8 mouse cellular contexts compared by ENCODE assay signal in genomic region chr6:85936508-85937465, GRCm38 (mm10). TPM values are rescaled to one million over a fixed set of nuclear protein-coding genes. Genes with fewer than 3 reads are reported as not detected.
DNase-seq lines count a peak whose midpoint lies in the region; ATAC-seq and TF ChIP-seq lines count a peak whose summit lies in the region.
"Not testable (repeated sequence)": the region's sequence is repeated elsewhere in the genome, so short reads cannot be mapped to it uniquely, and the experiment has no call there.

No protein-coding gene starts in this region.

- not testable (repeated sequence) for H3K9me3 ChIP-seq in hindbrain, postnatal 0 days (ENCODE audit: low read length)

- H3K79me2 ChIP-seq in macrophage (ENCODE audit: inconsistent target): not testable (repeated sequence)

- peak; percentile 91 for DNase-seq in gastrocnemius, adult 2 months
- peak; percentile 83 for DNase-seq in hindbrain, postnatal 0 days (ENCODE audit: low spot score)
- peak; percentile 79 to 84 for DNase-seq in left cerebral cortex, adult 2 months (ENCODE audit: extremely low spot score in 1 of 2, low spot score in 2 of 2)
- DNase-seq in right cerebral cortex, adult 18-20 months: peak; percentile 83
- DNase-seq in urinary bladder, adult 2 months (ENCODE audit: low spot score): peak; percentile 83

- H3K4me3 ChIP-seq in gastrocnemius, adult 2 months: peak overlapping the region; percentile 85
- peak overlapping the region; percentile 41 for H3K4me3 ChIP-seq in hindbrain, postnatal 0 days (ENCODE audit: low read length)
- H3K4me3 ChIP-seq in left cerebral cortex, adult 2 months: peak overlapping the region; percentile 60
- H3K4me3 ChIP-seq in macrophage (ENCODE audit: inconsistent target): peak overlapping the region; percentile 35

- TF ChIP-seq CTCF in gastrocnemius, adult 2 months (IDR thresholded peaks at IDR 0.05): peak; percentile 74
- peak; percentile 49 for TF ChIP-seq CTCF in hindbrain, postnatal 0 days (IDR thresholded peaks at IDR 0.05; ENCODE audit: low read depth)
- TF ChIP-seq CTCF in left cerebral cortex, adult 2 months (IDR thresholded peaks at IDR 0.05): peak; percentile 68

- peak overlapping the region; percentile 93 for H3K27ac ChIP-seq in gastrocnemius, adult 2 months
- H3K27ac ChIP-seq in hindbrain, postnatal 0 days: peak overlapping the region; percentile 63; the same call in 1 of the 2 replicates
- H3K27ac ChIP-seq in left cerebral cortex, adult 2 months: peak overlapping the region; percentile 76
- peak overlapping the region; percentile 37 for H3K27ac ChIP-seq in macrophage

- H3K4me2 ChIP-seq in hindbrain, postnatal 0 days (ENCODE audit: low read depth, low read length): peak overlapping the region; percentile 55

- intact Hi-C loops in gastrocnemius, adult 2 months (cut with DNase I): loop anchor here (1.0 to 5.0 kb wide), 2 partner anchors 25 to 71 kb away; partner anchors contain the start of gene Dusp11
- intact Hi-C loops in left cerebral cortex, adult 2 months (cut with DNase I): loop anchor here (1.0 kb wide), 1 partner anchor 68 kb away; no protein-coding TSS in a partner anchor

- H3K27me3 ChIP-seq in hindbrain, postnatal 0 days (ENCODE audit: insufficient read depth, low read length): not testable (repeated sequence)

- peak overlapping the region; percentile 44; the same call in 1 of the 2 replicates for H3K9ac ChIP-seq in hindbrain, postnatal 0 days (replicated peaks; ENCODE audit: low read length)

- H3K36me3 ChIP-seq in hindbrain, postnatal 0 days (ENCODE audit: insufficient read depth, low read length); macrophage (ENCODE audit: inconsistent target): not testable (repeated sequence)

- ATAC-seq in activated CD4-positive, CD25-positive, alpha-beta regulatory T cell, adult 4 months: peak; percentile 86
- peak; percentile 95 for ATAC-seq in common myeloid progenitor, adult 5-6 weeks (replicated peaks; ENCODE audit: low read depth, poor library complexity, severe bottlenecking)
- ATAC-seq in hindbrain, postnatal 0 days: peak; percentile 97

- 1% methylated on average over 40 of the region's 50 CpGs for WGBS in hindbrain, postnatal 0 days
- under 1% methylated on average over 43 of the region's 50 CpGs for WGBS in macrophage (ENCODE audit: missing documents)

- not testable (repeated sequence) for H3K4me1 ChIP-seq in hindbrain, postnatal 0 days (ENCODE audit: insufficient read depth, low read length)

RNA-seq across cellular contexts. Expression of gene Nat8f1, which starts 21.3 kb away (rescaled TPM):
- 10 to 100 TPM; 11.3 to 11.6 TPM for polyA plus RNA-seq in activated CD4-positive, CD25-positive, alpha-beta regulatory T cell, adult 4 months (2017; shearing (Covaris generic))
- total RNA-seq in common myeloid progenitor, adult 5-6 weeks (2017): 4.1 and 4.9 TPM in 2 replicates
- 1 to 10 TPM in 1 of 2 experiments, under 1 TPM in 1; 0.97 to 2.2 TPM for total RNA-seq in gastrocnemius, adult 2 months (2021)
- 15.8 and 62.8 TPM in 2 replicates for total RNA-seq in hindbrain, postnatal 0 days (2014; rRNA removed)
- polyA plus RNA-seq in hindbrain, postnatal 0 days (2015; fragmentation: Nextera tagmentation; extraction: Ambion mirVana): 20.7 and 20.8 TPM in 2 replicates
- 10 to 100 TPM; 25.6 to 27.9 TPM for total RNA-seq in left cerebral cortex, adult 2 months (2021)
- 1 to 10 TPM in 23 of 26 experiments, not detected in 3; 1.4 to 9.9 (median 5.1) TPM for total RNA-seq in macrophage (2018; cell fraction: chromatin; rRNA removed)
- total RNA-seq in macrophage (2018; cell fraction: cytosol; rRNA removed): 1 to 10 TPM in 25 of 26 experiments, under 1 TPM in 1; 0.89 to 5.1 (median 2.2) TPM
- total RNA-seq in macrophage (2018; cell fraction: nucleus; rRNA removed): 10 to 100 TPM in 3 of 26 experiments, 1 to 10 TPM in 23; 1.2 to 12.2 (median 5.2) TPM
- 0.87 to 3.0 TPM (median 0.91 TPM) in 3 replicates for polyA plus RNA-seq in macrophage (2018)
- 12.5 and 17.4 TPM in 2 replicates for polyA plus RNA-seq in urinary bladder, adult 2 months (2012; rRNA removed)

RNA-seq across cellular contexts. Expression of gene Dusp11, which starts 24.7 kb away (rescaled TPM):
- 100 to 1,000 TPM; 223 to 225 TPM for polyA plus RNA-seq in activated CD4-positive, CD25-positive, alpha-beta regulatory T cell, adult 4 months (2017; shearing (Covaris generic))
- total RNA-seq in common myeloid progenitor, adult 5-6 weeks (2017): 41.9 and 69.4 TPM in 2 replicates
- total RNA-seq in gastrocnemius, adult 2 months (2021): 10 to 100 TPM; 29.2 to 36.5 TPM
- 57.9 and 60.6 TPM in 2 replicates for total RNA-seq in hindbrain, postnatal 0 days (2014; rRNA removed)
- polyA plus RNA-seq in hindbrain, postnatal 0 days (2015; fragmentation: Nextera tagmentation; extraction: Ambion mirVana): 31.6 TPM in 2 replicates
- total RNA-seq in left cerebral cortex, adult 2 months (2021): 10 to 100 TPM; 78.1 to 88.9 TPM
- 100 to 1,000 TPM; 152 to 430 (median 238) TPM for total RNA-seq in macrophage (2018; cell fraction: chromatin; rRNA removed)
- 10 to 100 TPM; 24.4 to 42.7 (median 32.7) TPM for total RNA-seq in macrophage (2018; cell fraction: cytosol; rRNA removed)
- total RNA-seq in macrophage (2018; cell fraction: nucleus; rRNA removed): 100 to 1,000 TPM; 118 to 346 (median 159) TPM
- 32.2 to 44.7 TPM (median 38.9 TPM) in 3 replicates for polyA plus RNA-seq in macrophage (2018)
- polyA plus RNA-seq in urinary bladder, adult 2 months (2012; rRNA removed): 80.6 and 95.1 TPM in 2 replicates

RNA-seq across cellular contexts. Expression of gene Tprkb, which starts 25.1 kb away (rescaled TPM):
- polyA plus RNA-seq in activated CD4-positive, CD25-positive, alpha-beta regulatory T cell, adult 4 months (2017; shearing (Covaris generic)): 10 to 100 TPM; 50.0 to 63.1 TPM
- total RNA-seq in common myeloid progenitor, adult 5-6 weeks (2017): 54.6 and 74.5 TPM in 2 replicates
- total RNA-seq in gastrocnemius, adult 2 months (2021): 10 to 100 TPM; 17.0 to 18.7 TPM
- 33.0 and 56.6 TPM in 2 replicates for total RNA-seq in hindbrain, postnatal 0 days (2014; rRNA removed)
- polyA plus RNA-seq in hindbrain, postnatal 0 days (2015; fragmentation: Nextera tagmentation; extraction: Ambion mirVana): 61.4 and 63.6 TPM in 2 replicates
- 10 to 100 TPM; 52.3 to 54.3 TPM for total RNA-seq in left cerebral cortex, adult 2 months (2021)
- 10 to 100 TPM in 15 of 26 experiments, 1 to 10 TPM in 10, under 1 TPM in 1; 0.37 to 37.5 (median 13.1) TPM for total RNA-seq in macrophage (2018; cell fraction: chromatin; rRNA removed)
- 10 to 100 TPM in 25 of 26 experiments, 1 to 10 TPM in 1; 8.5 to 30.0 (median 21.5) TPM for total RNA-seq in macrophage (2018; cell fraction: cytosol; rRNA removed)
- 10 to 100 TPM in 15 of 26 experiments, 1 to 10 TPM in 11; 3.6 to 41.9 (median 12.0) TPM for total RNA-seq in macrophage (2018; cell fraction: nucleus; rRNA removed)
- 20.6 to 22.8 TPM (median 21.2 TPM) in 3 replicates for polyA plus RNA-seq in macrophage (2018)
- polyA plus RNA-seq in urinary bladder, adult 2 months (2012; rRNA removed): 34.5 and 35.2 TPM in 2 replicates

RNA-seq across cellular contexts. Expression of gene Nat8f4, which starts 32.1 kb away (rescaled TPM):
- 1 to 10 TPM; 7.3 to 7.7 TPM for polyA plus RNA-seq in activated CD4-positive, CD25-positive, alpha-beta regulatory T cell, adult 4 months (2017; shearing (Covaris generic))
- total RNA-seq in common myeloid progenitor, adult 5-6 weeks (2017): 1.6 TPM in 2 replicates
- under 1 TPM; 0.15 to 0.28 TPM for total RNA-seq in gastrocnemius, adult 2 months (2021)
- total RNA-seq in hindbrain, postnatal 0 days (2014; rRNA removed): 4.9 and 6.7 TPM in 2 replicates
- 5.9 and 6.0 TPM in 2 replicates for polyA plus RNA-seq in hindbrain, postnatal 0 days (2015; fragmentation: Nextera tagmentation; extraction: Ambion mirVana)
- total RNA-seq in left cerebral cortex, adult 2 months (2021): 1 to 10 TPM; 5.3 to 7.4 TPM
- total RNA-seq in macrophage (2018; cell fraction: chromatin; rRNA removed): 1 to 10 TPM in 18 of 26 experiments, under 1 TPM in 6, not detected in 2; 0.25 to 3.7 (median 1.5) TPM
- under 1 TPM; 0.23 to 0.85 (median 0.48) TPM for total RNA-seq in macrophage (2018; cell fraction: cytosol; rRNA removed)
- total RNA-seq in macrophage (2018; cell fraction: nucleus; rRNA removed): 1 to 10 TPM in 14 of 26 experiments, under 1 TPM in 12; 0.17 to 3.2 (median 1.1) TPM
- polyA plus RNA-seq in macrophage (2018): 0.36 to 0.52 TPM (median 0.38 TPM) in 3 replicates
- 3.1 and 3.7 TPM in 2 replicates for polyA plus RNA-seq in urinary bladder, adult 2 months (2012; rRNA removed)

Comparison
In these comparisons a context has a peak if more than half of its experiments do, and no peak if none do; other contexts are left out.
1. Peak in every context shown above with its lines: DNase-seq, ATAC-seq, H3K4me3 ChIP-seq and H3K27ac ChIP-seq.
2. H3K27ac ChIP-seq: peak in every context shown above with its lines; median percentile 93 in gastrocnemius, adult 2 months; 76 in left cerebral cortex, adult 2 months; 63 in hindbrain, postnatal 0 days; 37 in macrophage.
3. H3K4me3 ChIP-seq: peak in every context shown above with its lines; median percentile 85 in gastrocnemius, adult 2 months; 60 in left cerebral cortex, adult 2 months; 41 in hindbrain, postnatal 0 days; 35 in macrophage.